Mouse (Mus musculus) heart, postnatal 14 days (tissue): ENCODE results near the gene Tbx4. TPM values are rescaled to one million over a fixed set of nuclear protein-coding genes. Genes with fewer than 3 reads are reported as not detected.
A peak's percentile ranks its signal among the peaks of the same experiment; 100 is the strongest.

Experiments used
- DNase-seq, 2 experiments: peaks; one replicate each; pipeline ENCODE4 v3.0.0; 2021 to 2022
- intact Hi-C: fragments of 180-260 bp; cut with DNase I; formaldehyde crosslinking; loops from one replicate; pipeline ENCODE4 v1.15.1; 2025
- total RNA-seq, 2 experiments: library from RNA; stranded (reverse); gene quantifications; 2 replicates each; pipeline ENCODE4 v1.2.3; 2021

Gene Tbx4
- total RNA-seq, 2 experiments from 2014 or later, result 0.14 TPM; not detected in 1

GRCm38 (mm10) chr11:85894731-85895545 is 8.7 kb downstream of the Tbx4 start:
- peak; percentile 39 to 48 for DNase-seq

GRCm38 (mm10) chr11:85896335-85896985 is 10.2 kb downstream of the Tbx4 start:
- intact Hi-C loops, result no loop called here
- no peak for DNase-seq

More at GRCm38 (mm10) chr11:85894731-85895545, 8.7 kb downstream of the Tbx4 start:
- intact Hi-C loops, result no loop called here

- DNase-seq, result no peak
- intact Hi-C loops, result no loop called here
These were observed 14.1 kb downstream of the Tbx4 start for GRCm38 (mm10) chr11:85900291-85900690.

GRCm38 (mm10) chr11:85909514-85909913 is 23.3 kb downstream of the Tbx4 start:
- DNase-seq, result no peak
- intact Hi-C loops, result no loop called here

- intact Hi-C loops, result no loop called here
- no peak for DNase-seq
These were observed 23.9 kb downstream of the Tbx4 start for GRCm38 (mm10) chr11:85910133-85910532.

- intact Hi-C loops, result no loop called here
- DNase-seq, result peak in 1 of 2 experiments; percentile 18
These were observed 27.3 kb downstream of the Tbx4 start for GRCm38 (mm10) chr11:85913506-85913905.

GRCm38 (mm10) chr11:85917091-85917992 is 31.1 kb downstream of the Tbx4 start:
- intact Hi-C loops, result no loop called here
- DNase-seq, result no peak

GRCm38 (mm10) chr11:85917993-85918325 is 31.7 kb downstream of the Tbx4 start:
- intact Hi-C loops, result no loop called here
- no peak for DNase-seq

- DNase-seq, result no peak
- intact Hi-C loops, result no loop called here
These were observed 32.2 kb downstream of the Tbx4 start for GRCm38 (mm10) chr11:85918388-85918940.

GRCm38 (mm10) chr11:85925294-85925743 is 39.1 kb downstream of the Tbx4 start:
- peak; percentile 19 to 39 for DNase-seq
- intact Hi-C loops, result no loop called here

GRCm38 (mm10) chr11:85926287-85926764 is 40.1 kb downstream of the Tbx4 start:
- no peak for DNase-seq
- intact Hi-C loops, result no loop called here

- DNase-seq, result no peak
- intact Hi-C loops, result no loop called here
These were observed 41.9 kb downstream of the Tbx4 start for GRCm38 (mm10) chr11:85928106-85928505.

GRCm38 (mm10) chr11:85929651-85930050 is 43.4 kb downstream of the Tbx4 start:
- intact Hi-C loops, result no loop called here
- DNase-seq, result no peak

GRCm38 (mm10) chr11:85941785-85942570 is 55.8 kb downstream of the Tbx4 start:
- intact Hi-C loops, result no loop called here
- DNase-seq, result peak; percentile 8 to 22

- intact Hi-C loops, result no loop called here
- no peak for DNase-seq
These were observed 62.5 kb downstream of the Tbx4 start for GRCm38 (mm10) chr11:85948765-85949164.

GRCm38 (mm10) chr11:85949749-85950148 is 63.5 kb downstream of the Tbx4 start:
- DNase-seq, result no peak
- intact Hi-C loops, result no loop called here

GRCm38 (mm10) chr11:85952538-85952937 is 66.3 kb downstream of the Tbx4 start:
- no peak for DNase-seq
- intact Hi-C loops, result no loop called here

- intact Hi-C loops, result no loop called here
- DNase-seq, result no peak
These were observed 69.4 kb downstream of the Tbx4 start for GRCm38 (mm10) chr11:85955611-85956010.

- intact Hi-C loops, result no loop called here
These were observed 70.2 kb downstream of the Tbx4 start for GRCm38 (mm10) chr11:85956422-85956821.

More at GRCm38 (mm10) chr11:85956422-85956821, 70.2 kb downstream of the Tbx4 start:
- no peak for DNase-seq
